Mouse (Mus musculus) forebrain, postnatal 0 days (tissue): Measurements from ENCODE around the gene Nos1ap. TPM values are rescaled to one million over a fixed set of nuclear protein-coding genes. Genes with fewer than 3 reads are reported as not detected.

Experiments used
- ATAC-seq: fragments of 200-750 bp; cut with Nextera tagmentation; 2 replicates; pipeline ENCODE4 v1.8.0; 2017; ENCODE audit warnings: mild to moderate bottlenecking, moderate library complexity
- DNase-seq: peaks from one replicate; pipeline ENCODE4 v3.0.0-alpha.2; 2015
- H3K27ac ChIP-seq: fragments of 300-500 bp; sonication (generic); 2 replicates; pipeline ENCODE4 v1.5.1; 2014; ENCODE audit warnings: low read depth, mild to moderate bottlenecking, antibody characterized with exemption, low read length, moderate library complexity, mixed read lengths
- H3K27me3 ChIP-seq: fragments of 300-500 bp; sonication (generic); 2 replicates; pipeline ENCODE4 v1.6.1; 2014; ENCODE audit warnings: mild to moderate bottlenecking, low read length, mixed read lengths; ENCODE audit not compliant: insufficient read depth
- H3K36me3 ChIP-seq: fragments of 300-500 bp; sonication (generic); 2 replicates; pipeline ENCODE4 v1.6.1; 2014; ENCODE audit warnings: mild to moderate bottlenecking, moderate library complexity; ENCODE audit not compliant: insufficient read depth
- H3K4me1 ChIP-seq: fragments of 300-500 bp; sonication (generic); 2 replicates; pipeline ENCODE4 v1.6.1; 2014; ENCODE audit warnings: antibody characterized with exemption; ENCODE audit not compliant: insufficient read depth
- H3K4me2 ChIP-seq: fragments of 300-500 bp; sonication (generic); 2 replicates; pipeline ENCODE4 v1.6.1; 2014; ENCODE audit warnings: low read depth, mild to moderate bottlenecking, moderate library complexity
- H3K4me3 ChIP-seq: fragments of 300-500 bp; sonication (generic); 2 replicates; pipeline ENCODE4 v1.5.1; 2014; ENCODE audit warnings: low read depth, low read length, mixed read lengths
- H3K9ac ChIP-seq: fragments of 300-500 bp; sonication (generic); 2 replicates; pipeline ENCODE4 v1.6.1; 2014; ENCODE audit warnings: mild to moderate bottlenecking
- H3K9me3 ChIP-seq: fragments of 300-500 bp; sonication (generic); 2 replicates; pipeline ENCODE4 v1.6.1; 2016; ENCODE audit warnings: low read length
- CTCF ChIP-seq: sonication (generic); IDR thresholded peaks from 2 replicates; pipeline ENCODE4 v1.5.1; 2016; ENCODE audit warnings: antibody characterized with exemption, control low read depth, low read depth
- WGBS: fragments of 180-500 bp; shearing (Covaris S2); extraction: QIAGEN DNeasy Blood & Tissue Kit; methylation state at CpG from one replicate; pipeline ENCODE4 v1.1.7; 2014; 5-methylcytosine and 5-hydroxymethylcytosine counted together
- polyA plus RNA-seq: library from polyadenylated mRNA; unstranded; fragments of >200 nt; fragmentation: Nextera tagmentation; extraction: Ambion mirVana; gene quantifications from 2 replicates; pipeline ENCODE4 v1.2.1, GENCODE M21; 2015
- total RNA-seq: library from RNA; depleted of rRNA; stranded (reverse); fragments of >200 nt; gene quantifications from 2 replicates; pipeline ENCODE4 v1.2.3, GENCODE M21; 2014

Nos1ap gene
- total and polyA plus RNA-seq, 2 experiments from 2014 or later, result 12.4 to 14.8 TPM

- Histone ChIP-seq H3K9me3 (0 out of 2 replicates have a peak, but pooled peaks cover 3% of the 10 kb centered on the region), H3K27ac (no peak overlapping the region), H3K4me1 (peaks cover 8% of the 10 kb centered on the region; the same call in 1 of the 2 replicates), H3K4me2 (peak overlapping the region; percentile 88), H3K36me3 (no peaks in the 10 kb centered on the region; the same call in 1 of the 2 replicates), H3K4me3 (peak overlapping the region; percentile 85), H3K9ac (no peak overlapping the region), H3K27me3 (no peaks in the 10 kb centered on the region)
- DNase-seq, result peak; percentile 6
- 26% methylated on average over 6 of the region's 6 CpGs for WGBS
- no peak for ATAC-seq
- no peak for TF ChIP-seq CTCF
Observed at GRCm38 (mm10) chr1:170588353-170588752, 1.3 kb downstream of the Nos1ap start.

- Histone ChIP-seq H3K27ac (no peak overlapping the region), H3K36me3 (no peaks in the 10 kb centered on the region; the same call in 1 of the 2 replicates), H3K4me1 (peaks cover 8% of the 10 kb centered on the region; the same call in 1 of the 2 replicates), H3K9me3 (0 out of 2 replicates have a peak, but pooled peaks cover 3% of the 10 kb centered on the region), H3K4me2 (peak overlapping the region; percentile 88), H3K9ac (no peak overlapping the region), H3K27me3 (no peaks in the 10 kb centered on the region), H3K4me3 (no peak overlapping the region)
- DNase-seq (peak; percentile 7), ATAC-seq (no peak)
- no peak; the same call in 1 of the 2 replicates for TF ChIP-seq CTCF
- WGBS, result 60% methylated on average over 6 of the region's 6 CpGs
Observed at GRCm38 (mm10) chr1:170586715-170587114, 2.9 kb downstream of the Nos1ap start.

GRCm38 (mm10) chr1:170583925-170584324, 5.7 kb downstream of the Nos1ap start:
- H3K36me3 ChIP-seq, result no peaks in the 10 kb centered on the region; the same call in 1 of the 2 replicates
- DNase-seq, result no peak
- H3K4me1 ChIP-seq, result peaks cover 8% of the 10 kb centered on the region; the same call in 1 of the 2 replicates
- H3K9ac ChIP-seq, result no peak overlapping the region
- H3K4me2 ChIP-seq, result no peak overlapping the region
- no peak for ATAC-seq
- H3K9me3 ChIP-seq, result 0 out of 2 replicates have a peak, but pooled peaks cover 3% of the 10 kb centered on the region
- H3K4me3 ChIP-seq, result no peak overlapping the region
- 97% methylated on average over 2 of the region's 2 CpGs for WGBS
- no peak for TF ChIP-seq CTCF
- no peaks in the 10 kb centered on the region for H3K27me3 ChIP-seq
- H3K27ac ChIP-seq, result no peak overlapping the region

- Histone ChIP-seq H3K9ac (no peak overlapping the region), H3K9me3 (0 out of 2 replicates have a peak, but pooled peaks cover 3% of the 10 kb centered on the region), H3K4me3 (no peak overlapping the region), H3K4me2 (no peak overlapping the region), H3K36me3 (no peaks in the 10 kb centered on the region; the same call in 1 of the 2 replicates), H3K27me3 (no peaks in the 10 kb centered on the region), H3K4me1 (no peaks in the 10 kb centered on the region; the same call in 1 of the 2 replicates), H3K27ac (no peak overlapping the region)
- TF ChIP-seq CTCF, result no peak
- no peak for ATAC-seq
- WGBS, result 83% methylated on average over 5 of the region's 5 CpGs
- no peak for DNase-seq
Observed at GRCm38 (mm10) chr1:170582341-170582740, 7.3 kb downstream of the Nos1ap start.

- TF ChIP-seq CTCF, result no peak
- H3K27me3 ChIP-seq, result no peaks in the 10 kb centered on the region
- H3K9me3 ChIP-seq, result 0 out of 2 replicates have a peak, but pooled peaks cover 3% of the 10 kb centered on the region
- DNase-seq, result no peak
- 52% methylated on average over 13 of the region's 13 CpGs for WGBS
- H3K36me3 ChIP-seq, result no peaks in the 10 kb centered on the region; the same call in 1 of the 2 replicates
- no peak overlapping the region for H3K4me3 ChIP-seq
- H3K4me2 ChIP-seq, result peak overlapping the region; percentile 8
- 0 out of 2 replicates have a peak, but pooled peaks have one; percentile 5 for ATAC-seq
- H3K27ac ChIP-seq, result no peak overlapping the region
- no peaks in the 10 kb centered on the region for H3K4me1 ChIP-seq
- H3K9ac ChIP-seq, result no peak overlapping the region
Observed at GRCm38 (mm10) chr1:170580485-170581110, 9.1 kb downstream of the Nos1ap start.

GRCm38 (mm10) chr1:170579476-170579875, 10.2 kb downstream of the Nos1ap start:
- ATAC-seq (no peak), DNase-seq (no peak)
- no peak overlapping the region for H3K4me3 ChIP-seq
- no peaks in the 10 kb centered on the region for H3K27me3 ChIP-seq
- WGBS, result 96% methylated on average over 5 of the region's 5 CpGs
- no peaks in the 10 kb centered on the region; the same call in 1 of the 2 replicates for H3K36me3 ChIP-seq
- no peaks in the 10 kb centered on the region for H3K4me1 ChIP-seq
- no peak overlapping the region for H3K9ac ChIP-seq
- H3K27ac ChIP-seq, result no peak overlapping the region
- no peak for TF ChIP-seq CTCF
- no peak overlapping the region for H3K4me2 ChIP-seq
- no peaks in the 10 kb centered on the region for H3K9me3 ChIP-seq

- no peaks in the 10 kb centered on the region for H3K4me1 ChIP-seq
- TF ChIP-seq CTCF, result no peak
- ATAC-seq (no peak), DNase-seq (no peak)
- H3K4me3 ChIP-seq, result no peak overlapping the region
- H3K36me3 ChIP-seq, result no peaks in the 10 kb centered on the region; the same call in 1 of the 2 replicates
- no peak overlapping the region for H3K9ac ChIP-seq
- H3K9me3 ChIP-seq, result no peaks in the 10 kb centered on the region
- 96% methylated on average over 4 of the region's 4 CpGs for WGBS
- no peaks in the 10 kb centered on the region for H3K27me3 ChIP-seq
- no peak overlapping the region for H3K4me2 ChIP-seq
- no peak overlapping the region for H3K27ac ChIP-seq
Observed at GRCm38 (mm10) chr1:170579063-170579462, 10.6 kb downstream of the Nos1ap start.
